Mouse (Mus musculus): ENCODE measurements at regions not wholly inside any gene's neighbourhood (a gene's known extent, or its start where the extent isn't known, plus 50 kb on each side); places are given as distances from the start of the nearest gene placed in this dataset.

DNA sequence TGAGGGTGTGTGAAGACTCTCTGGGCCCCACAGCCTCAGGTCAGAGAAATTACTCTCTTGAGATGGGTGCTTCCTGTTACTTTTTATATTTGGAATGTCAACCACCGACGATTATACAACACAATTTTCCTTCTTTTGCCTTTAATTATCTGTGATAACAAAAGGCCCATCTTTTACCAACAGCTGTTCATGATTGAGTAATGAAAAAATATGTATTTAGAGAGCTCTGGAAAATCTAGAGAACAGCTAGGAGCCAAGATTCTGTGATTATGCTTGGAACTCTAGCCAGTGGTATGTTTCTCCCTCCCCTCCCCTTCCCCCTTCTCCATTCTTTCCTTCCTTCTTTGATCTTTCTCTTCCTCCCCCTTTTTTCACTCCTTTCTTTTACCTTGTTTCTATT is 546.0 kb upstream of the Cdh11 start:
- TF ChIP-seq REST (IDR thresholded peaks at IDR 0.05; ENCODE audit: insufficient read depth, insufficient read length) (no peak), POLR2A (IDR thresholded peaks at IDR 0.05; ENCODE audit: insufficient read length, low read depth) (no peak), MAX (IDR thresholded peaks at IDR 0.05; ENCODE audit: low read depth) (no peak), TCF12 (IDR thresholded peaks at IDR 0.05; ENCODE audit: insufficient read depth, poor library complexity, severe bottlenecking) (no peak), SRF (IDR thresholded peaks at IDR 0.05; ENCODE audit: control insufficient read depth, insufficient read length, low read depth) (no peak), MYOD1 (IDR thresholded peaks at IDR 0.05; ENCODE audit: control insufficient read depth in 1 of 3, insufficient read length in 2 of 3, low read depth in 2 of 3) (no peak), TCF3 (IDR thresholded peaks at IDR 0.05; ENCODE audit: insufficient read length, low read depth) (no peak)

All from myocyte (in vitro differentiated cells).